Mouse (Mus musculus): Measurements from ENCODE around the gene H2-K1.
"Not testable (repeated sequence)": the region's sequence is repeated elsewhere in the genome, so short reads cannot be mapped to it uniquely, and the experiment has no call there.

H2-K1 gene

GRCm38 (mm10) chr17:34026917-34027655, 26.9 kb upstream of the H2-K1 start:
- peak in 1 of 2 experiments; percentile 62 for DNase-seq

GRCm38 (mm10) chr17:34026221-34026620, 26.1 kb upstream of the H2-K1 start:
- DNase-seq, result no peak

- DNase-seq, result no peak
Measured at GRCm38 (mm10) chr17:34025756-34026151, 25.6 kb upstream of the H2-K1 start.

- no peak for DNase-seq
Measured at GRCm38 (mm10) chr17:34024861-34025755, 25.0 kb upstream of the H2-K1 start.

GRCm38 (mm10) chr17:34024317-34024821, 24.2 kb upstream of the H2-K1 start, which contains the start of gene Ring1:
Ring1 (minus strand) TSS chr17:34024680.
- DNase-seq, result peak; percentile 82 to 87

GRCm38 (mm10) chr17:34023678-34024077, 23.5 kb upstream of the H2-K1 start:
- DNase-seq, result no peak

GRCm38 (mm10) chr17:34022987-34023386, 22.8 kb upstream of the H2-K1 start:
- DNase-seq, result no peak

- no peak for DNase-seq
Measured at GRCm38 (mm10) chr17:34022414-34022783, 22.3 kb upstream of the H2-K1 start.

GRCm38 (mm10) chr17:34021539-34022413, 21.6 kb upstream of the H2-K1 start:
- DNase-seq, result no peak

- no peak for DNase-seq
Measured at GRCm38 (mm10) chr17:34013436-34013835, 13.3 kb upstream of the H2-K1 start.

GRCm38 (mm10) chr17:34010156-34010555, 10.0 kb upstream of the H2-K1 start:
- no peak for DNase-seq

- DNase-seq, result no peak
Measured at GRCm38 (mm10) chr17:34006570-34006969, 6.4 kb upstream of the H2-K1 start.

GRCm38 (mm10) chr17:34003426-34003825, 3.3 kb upstream of the H2-K1 start:
- DNase-seq, result no peak

GRCm38 (mm10) chr17:34000796-34001195, 649 bp upstream of the H2-K1 start:
- not testable (repeated sequence) for DNase-seq

GRCm38 (mm10) chr17:33999341-34000149, 602 bp downstream of the H2-K1 start:
- peak; percentile 44 to 61 for DNase-seq

- not testable (repeated sequence) for DNase-seq
Measured at GRCm38 (mm10) chr17:33998697-33999096, 1.4 kb downstream of the H2-K1 start.

- not testable (repeated sequence) for DNase-seq
Measured at GRCm38 (mm10) chr17:33997025-33997424, 3.1 kb downstream of the H2-K1 start.

GRCm38 (mm10) chr17:33995651-33996050, 4.5 kb downstream of the H2-K1 start:
- no peak for DNase-seq

- no peak for DNase-seq
Measured at GRCm38 (mm10) chr17:33994959-33995358, 5.2 kb downstream of the H2-K1 start.

- DNase-seq, result peak in 1 of 2 experiments; percentile 60
Measured at GRCm38 (mm10) chr17:33991788-33992664, 8.1 kb downstream of the H2-K1 start.

- peak; percentile 56 to 70 for DNase-seq
Measured at GRCm38 (mm10) chr17:33982136-33982535, 18.0 kb downstream of the H2-K1 start.
